Mouse (Mus musculus): ENCODE measurements around the gene Akap10. TPM values are rescaled to one million over a fixed set of nuclear protein-coding genes. Genes with fewer than 3 reads are reported as not detected.
A peak's percentile ranks its signal among the peaks of the same experiment; 100 is the strongest.
"Not testable (repeated sequence)": the region's sequence is repeated elsewhere in the genome, so short reads cannot be mapped to it uniquely, and the experiment has no call there.

Akap10 gene
- polyA plus RNA-seq, 1 experiment, result 16.2 TPM

- no peak for DNase-seq (ENCODE audit: extremely low spot score in 1 of 2, low spot score in 1 of 2)
These were observed 7.7 kb upstream of the Akap10 start for GRCm38 (mm10) chr11:61937761-61938160.

GRCm38 (mm10) chr11:61930640-61931586 lies 861 bp upstream of the Akap10 start:
- no peak for DNase-seq (ENCODE audit: extremely low spot score in 1 of 2, low spot score in 1 of 2)

GRCm38 (mm10) chr11:61929323-61930097 lies 542 bp downstream of the Akap10 start:
- DNase-seq (ENCODE audit: extremely low spot score in 1 of 2, low spot score in 1 of 2), result no peak

- DNase-seq (ENCODE audit: extremely low spot score in 1 of 2, low spot score in 1 of 2), result peak in 1 of 2 experiments; percentile 24
These were observed 6.7 kb downstream of the Akap10 start for GRCm38 (mm10) chr11:61923309-61923708.

GRCm38 (mm10) chr11:61919702-61920101 lies 10.3 kb downstream of the Akap10 start:
- DNase-seq (ENCODE audit: extremely low spot score in 1 of 2, low spot score in 1 of 2), result peak in 1 of 2 experiments; percentile 26

- DNase-seq (ENCODE audit: extremely low spot score in 1 of 2, low spot score in 1 of 2), result no peak
These were observed 21.7 kb downstream of the Akap10 start for GRCm38 (mm10) chr11:61908315-61908714.

GRCm38 (mm10) chr11:61882183-61882582 lies 47.9 kb downstream of the Akap10 start:
- peak in 1 of 2 experiments; percentile 41 for DNase-seq (ENCODE audit: extremely low spot score in 1 of 2, low spot score in 1 of 2)

- DNase-seq (ENCODE audit: extremely low spot score in 1 of 2, low spot score in 1 of 2), result no peak
These were observed 50.1 kb downstream of the Akap10 start for GRCm38 (mm10) chr11:61879921-61880320.

- DNase-seq (ENCODE audit: extremely low spot score in 1 of 2, low spot score in 1 of 2), result no peak
These were observed 58.2 kb downstream of the Akap10 start for GRCm38 (mm10) chr11:61871881-61872280.

- DNase-seq (ENCODE audit: extremely low spot score in 1 of 2, low spot score in 1 of 2), result no peak
These were observed 63.2 kb downstream of the Akap10 start for GRCm38 (mm10) chr11:61866856-61867255.

- DNase-seq (ENCODE audit: extremely low spot score in 1 of 2, low spot score in 1 of 2), result no peak
These were observed 68.1 kb downstream of the Akap10 start for GRCm38 (mm10) chr11:61861781-61862547.

GRCm38 (mm10) chr11:61859316-61859715 lies 70.7 kb downstream of the Akap10 start:
- no peak for DNase-seq (ENCODE audit: extremely low spot score in 1 of 2, low spot score in 1 of 2)

GRCm38 (mm10) chr11:61855539-61855938 lies 74.5 kb downstream of the Akap10 start:
- no peak for DNase-seq (ENCODE audit: extremely low spot score in 1 of 2, low spot score in 1 of 2)

- peak; percentile 65 to 89 for DNase-seq (ENCODE audit: extremely low spot score in 1 of 2, low spot score in 1 of 2)
These were observed 75.1 kb downstream of the Akap10 start, which contains the start of gene Ulk2 for GRCm38 (mm10) chr11:61854988-61855411. Gene Ulk2, minus strand, starts transcription at chr11:61855073.

- DNase-seq (ENCODE audit: extremely low spot score in 1 of 2, low spot score in 1 of 2), result peak; percentile 75 to 85
These were observed 75.7 kb downstream of the Akap10 start for GRCm38 (mm10) chr11:61854211-61854987.

GRCm38 (mm10) chr11:61853659-61854058 lies 76.4 kb downstream of the Akap10 start:
- DNase-seq (ENCODE audit: extremely low spot score in 1 of 2, low spot score in 1 of 2), result no peak

GRCm38 (mm10) chr11:61852916-61853315 lies 77.1 kb downstream of the Akap10 start:
- no peak for DNase-seq (ENCODE audit: extremely low spot score in 1 of 2, low spot score in 1 of 2)

GRCm38 (mm10) chr11:61851195-61851594 lies 78.9 kb downstream of the Akap10 start:
- DNase-seq (ENCODE audit: extremely low spot score in 1 of 2, low spot score in 1 of 2), result no peak

- DNase-seq (ENCODE audit: extremely low spot score in 1 of 2, low spot score in 1 of 2), result not testable (repeated sequence)
These were observed 89.4 kb downstream of the Akap10 start for GRCm38 (mm10) chr11:61840663-61841062.

- no peak for DNase-seq (ENCODE audit: extremely low spot score in 1 of 2, low spot score in 1 of 2)
These were observed 90.1 kb downstream of the Akap10 start for GRCm38 (mm10) chr11:61839940-61840339.
